Mouse (Mus musculus): ENCODE measurements around the gene Fcgr1. TPM values are rescaled to one million over a fixed set of nuclear protein-coding genes. Genes with fewer than 3 reads are reported as not detected.
"Not testable (repeated sequence)": the region's sequence is repeated elsewhere in the genome, so short reads cannot be mapped to it uniquely, and the experiment has no call there.

Fcgr1 gene
- polyA plus RNA-seq, 1 experiment from 2014 or later: 3.6 TPM

GRCm38 (mm10) chr3:96243921-96244572 lies 49.7 kb downstream of the Fcgr1 start:
- Histone ChIP-seq H3K27ac (peak overlapping the region; percentile 99), H3K36me3 (no peaks in the 10 kb centered on the region), H3K4me3 (peak overlapping the region; percentile 51), H3K9me3 (no peaks in the 10 kb centered on the region), H3K4me2 (peak overlapping the region; percentile 63), H3K9ac (peak overlapping the region; percentile 83; the same call in 1 of the 2 replicates), H3K27me3 (no peaks in the 10 kb centered on the region), H3K4me1 (peaks cover 36% of the 10 kb centered on the region)
- no peak for ATAC-seq (ENCODE audit: borderline replicate concordance, extremely low read depth, low FRiP score, low TSS enrichment)
- WGBS: 83% methylated on average over 7 of the region's 7 CpGs

DNA sequence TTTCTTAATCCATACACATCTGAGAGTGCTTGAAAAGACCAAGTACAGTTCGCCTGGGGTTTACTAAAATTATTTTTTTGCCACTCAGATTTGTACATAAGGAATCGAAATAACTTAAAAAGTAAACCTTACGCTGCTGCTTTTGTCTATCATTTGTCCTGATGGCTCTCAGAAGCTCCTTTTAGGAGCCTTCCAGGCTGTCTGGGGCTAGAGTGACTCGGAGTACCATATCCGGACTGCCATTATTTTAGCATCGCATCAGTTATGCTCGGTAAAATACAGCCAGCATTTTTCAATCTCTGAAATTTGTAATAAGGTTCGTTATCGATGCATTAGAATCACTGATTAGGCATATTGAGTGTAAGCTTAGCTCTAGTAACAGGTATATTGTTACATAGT lies 53.0 kb downstream of the Fcgr1 start:
- no peaks in the 10 kb centered on the region for H3K9me3 ChIP-seq
- H3K27ac ChIP-seq: peak overlapping the region; percentile 87
- 71% methylated on average over 9 of the region's 9 CpGs for WGBS
- ATAC-seq (ENCODE audit: borderline replicate concordance, extremely low read depth, low FRiP score, low TSS enrichment): no peak
- H3K4me1 ChIP-seq: peaks cover 46% of the 10 kb centered on the region
- H3K36me3 ChIP-seq: no peaks in the 10 kb centered on the region
- H3K4me3 ChIP-seq: peak overlapping the region; percentile 12; the same call in 1 of the 2 replicates
- peak overlapping the region; percentile 41 for H3K4me2 ChIP-seq
- peak overlapping the region; percentile 32 for H3K9ac ChIP-seq
- H3K27me3 ChIP-seq: no peaks in the 10 kb centered on the region

GRCm38 (mm10) chr3:96239949-96240798 lies 53.6 kb downstream of the Fcgr1 start, which contains the start of gene Hist2h2aa2:
Gene Hist2h2aa2, minus strand, starts transcription at chr3:96240276.
- H3K4me3 ChIP-seq: peak within 1 kb of the TSS; percentile 34
- not testable (repeated sequence) for H3K9me3 ChIP-seq, H3K36me3 ChIP-seq, H3K27me3 ChIP-seq
- H3K4me2 ChIP-seq: peak within 1 kb of the TSS; percentile 41
- ATAC-seq (ENCODE audit: borderline replicate concordance, extremely low read depth, low FRiP score, low TSS enrichment): peak; percentile 87
- 2% methylated on average over 26 of the region's 85 CpGs for WGBS
- H3K4me1 ChIP-seq: peaks cover 46% of the 10 kb centered on the region
- peak within 1 kb of the TSS; percentile 32 for H3K9ac ChIP-seq
- peak within 1 kb of the TSS; percentile 87 for H3K27ac ChIP-seq

DNA sequence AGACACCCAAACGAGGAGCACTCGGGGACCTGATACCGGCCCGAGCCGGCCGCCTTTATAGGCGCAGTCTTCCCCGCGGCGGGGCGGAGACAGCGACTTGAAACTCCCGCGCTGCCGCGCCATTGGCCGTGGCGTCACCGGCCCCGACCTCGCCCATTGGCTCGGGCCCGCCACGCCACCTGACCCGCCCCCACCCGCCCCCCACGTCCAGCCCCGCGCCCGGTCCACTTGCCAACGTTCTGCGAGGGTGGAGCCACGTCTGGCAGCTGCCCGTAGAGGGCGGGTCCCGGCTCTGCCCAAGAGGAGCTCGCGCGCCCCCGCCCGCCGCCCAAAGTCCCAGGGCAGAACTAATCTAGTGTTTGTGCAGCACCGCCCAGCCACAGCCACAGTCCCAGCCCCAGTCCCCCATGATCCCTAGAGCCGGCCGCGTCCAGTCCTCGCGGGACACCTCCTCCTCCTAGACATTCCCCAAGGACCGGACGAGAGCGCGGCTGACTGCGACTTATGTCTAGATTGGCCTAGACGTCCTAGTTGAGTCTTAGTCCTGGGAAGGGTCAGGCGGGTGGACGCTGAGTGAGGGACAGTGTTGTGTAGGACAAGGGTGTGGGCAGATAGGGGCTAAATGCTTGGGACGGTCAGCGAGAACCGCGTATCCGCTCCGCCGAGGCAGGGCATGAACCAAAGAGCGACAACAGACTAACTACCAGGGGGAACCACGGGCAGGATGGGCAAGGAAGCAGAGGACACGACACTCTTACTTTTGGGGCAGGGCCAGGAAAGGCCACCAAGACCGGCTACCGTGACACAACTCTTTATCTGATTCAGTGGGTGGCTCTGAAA lies 54.6 kb downstream of the Fcgr1 start, which contains the start of gene Hist2h3c2:
Gene Hist2h3c2 (minus strand): TSS at position 174 of the 840 bp plus-strand sequence.
- 1% methylated on average over 10 of the region's 68 CpGs for WGBS
- Histone ChIP-seq H3K9ac (peak within 1 kb of the TSS; percentile 51), H3K27ac (peak within 1 kb of the TSS; percentile 86), H3K4me3 (peak within 1 kb of the TSS; percentile 41), H3K4me1 (peaks cover 40% of the 10 kb centered on the region), H3K4me2 (peak within 1 kb of the TSS; percentile 66)
- peak; percentile 93 for ATAC-seq (ENCODE audit: borderline replicate concordance, extremely low read depth, low FRiP score, low TSS enrichment)
- not testable (repeated sequence) for H3K9me3 ChIP-seq, H3K36me3 ChIP-seq, H3K27me3 ChIP-seq

DNA sequence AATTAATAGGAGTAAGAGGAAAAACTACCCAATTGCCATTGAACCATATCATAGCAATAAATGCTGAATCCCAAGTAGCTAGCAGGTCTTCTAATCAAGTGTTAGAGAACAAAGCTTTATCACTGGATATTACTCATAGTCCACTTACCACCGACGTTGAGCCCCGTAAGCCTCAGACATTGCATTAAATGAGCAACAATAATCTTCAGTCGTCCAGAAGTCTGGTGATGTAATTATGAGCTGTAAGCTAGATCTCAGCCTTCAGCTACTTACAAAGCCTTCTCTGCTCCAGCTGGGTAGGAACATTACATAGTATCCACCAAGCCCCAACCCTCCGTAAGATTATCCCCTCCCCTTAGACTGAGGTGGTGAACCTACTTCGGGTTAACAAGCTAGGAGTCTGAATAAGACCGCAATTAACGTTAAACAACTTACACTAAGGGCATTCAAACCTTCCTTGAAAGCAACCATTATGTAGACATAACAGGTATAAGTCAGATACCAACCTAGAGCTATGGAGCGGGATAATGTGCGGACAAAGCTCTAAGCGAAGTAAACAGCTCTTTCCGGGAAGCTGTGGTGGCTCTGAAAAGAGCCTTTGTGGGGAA lies 55.8 kb downstream of the Fcgr1 start:
- no peaks in the 10 kb centered on the region for H3K9me3 ChIP-seq
- peaks cover 30% of the 10 kb centered on the region for H3K4me1 ChIP-seq
- peak overlapping the region; percentile 66 for H3K4me2 ChIP-seq
- peak overlapping the region; percentile 51 for H3K9ac ChIP-seq
- peak overlapping the region; percentile 70 for H3K27ac ChIP-seq
- H3K36me3 ChIP-seq: no peaks in the 10 kb centered on the region
- no peak for ATAC-seq (ENCODE audit: borderline replicate concordance, extremely low read depth, low FRiP score, low TSS enrichment)
- WGBS: under 1% methylated on average over 12 of the region's 12 CpGs
- peak overlapping the region; percentile 41 for H3K4me3 ChIP-seq
- no peaks in the 10 kb centered on the region for H3K27me3 ChIP-seq

GRCm38 (mm10) chr3:96237335-96237903 lies 56.4 kb downstream of the Fcgr1 start:
- Histone ChIP-seq H3K27me3 (no peaks in the 10 kb centered on the region), H3K36me3 (no peaks in the 10 kb centered on the region), H3K27ac (peak overlapping the region; percentile 70), H3K4me1 (peaks cover 30% of the 10 kb centered on the region), H3K4me2 (peak overlapping the region; percentile 66), H3K9ac (peak overlapping the region; percentile 51), H3K4me3 (peak overlapping the region; percentile 41), H3K9me3 (no peaks in the 10 kb centered on the region)
- ATAC-seq (ENCODE audit: borderline replicate concordance, extremely low read depth, low FRiP score, low TSS enrichment): no peak
- 10% methylated on average over 7 of the region's 7 CpGs for WGBS

DNA sequence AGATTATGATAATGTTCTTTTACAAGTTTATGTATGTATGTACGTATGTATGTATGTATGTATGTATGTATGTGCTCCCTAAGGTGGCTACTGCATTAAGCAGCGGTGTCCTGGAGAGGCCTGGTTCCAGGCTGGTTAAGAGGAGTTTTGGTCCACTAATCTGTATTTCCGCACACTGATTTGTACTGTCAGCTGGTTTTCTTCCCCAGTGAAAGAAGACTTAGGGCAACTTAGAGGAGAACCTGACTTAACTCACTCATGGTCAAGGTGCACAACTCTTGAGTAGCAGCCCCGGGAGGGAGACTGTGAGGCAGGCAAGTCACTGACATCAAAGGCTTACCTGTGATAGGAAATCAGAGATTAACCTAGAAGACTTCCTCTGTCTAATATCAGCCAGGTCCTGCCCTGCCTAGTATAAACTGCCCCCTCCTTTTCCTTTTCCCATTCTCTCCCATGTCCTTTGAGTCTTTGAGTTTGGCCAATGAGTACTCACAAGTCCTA lies 56.9 kb downstream of the Fcgr1 start:
- Histone ChIP-seq H3K36me3 (no peaks in the 10 kb centered on the region), H3K4me3 (peak overlapping the region; percentile 41), H3K4me1 (peaks cover 30% of the 10 kb centered on the region), H3K9me3 (no peaks in the 10 kb centered on the region), H3K9ac (peak overlapping the region; percentile 51), H3K27me3 (no peaks in the 10 kb centered on the region), H3K27ac (peak overlapping the region; percentile 70), H3K4me2 (peak overlapping the region; percentile 66)
- WGBS: 60% methylated on average over 4 of the region's 4 CpGs
- ATAC-seq (ENCODE audit: borderline replicate concordance, extremely low read depth, low FRiP score, low TSS enrichment): no peak

DNA sequence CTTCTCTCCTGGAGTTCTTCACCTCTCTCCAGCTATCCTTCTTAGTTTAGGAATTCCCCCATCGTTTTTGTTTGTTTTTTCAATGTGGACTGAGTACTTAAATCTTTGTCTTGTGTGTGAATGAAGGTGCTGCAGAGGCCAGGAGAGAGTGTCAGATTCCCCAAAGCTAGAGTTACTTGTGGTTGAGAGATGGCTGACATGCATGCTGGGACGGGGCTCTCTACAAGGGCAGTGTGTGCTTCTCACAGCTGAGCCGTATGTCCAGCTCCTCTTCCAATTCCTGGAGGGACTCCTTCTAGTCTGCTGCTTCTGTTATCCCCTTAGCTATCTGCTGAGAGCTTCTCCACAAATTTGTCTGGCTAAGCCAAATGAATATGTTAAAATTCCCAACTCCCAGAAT lies 57.9 kb downstream of the Fcgr1 start:
- H3K9me3 ChIP-seq: no peaks in the 10 kb centered on the region
- no peak overlapping the region for H3K4me2 ChIP-seq
- H3K4me3 ChIP-seq: no peak overlapping the region
- peaks cover 30% of the 10 kb centered on the region for H3K4me1 ChIP-seq
- no peaks in the 10 kb centered on the region for H3K36me3 ChIP-seq
- no peaks in the 10 kb centered on the region for H3K27me3 ChIP-seq
- no peak for ATAC-seq (ENCODE audit: borderline replicate concordance, extremely low read depth, low FRiP score, low TSS enrichment)
- WGBS: 30% methylated on average over 3 of the region's 3 CpGs
- no peak overlapping the region for H3K27ac ChIP-seq
- no peak overlapping the region for H3K9ac ChIP-seq

DNA sequence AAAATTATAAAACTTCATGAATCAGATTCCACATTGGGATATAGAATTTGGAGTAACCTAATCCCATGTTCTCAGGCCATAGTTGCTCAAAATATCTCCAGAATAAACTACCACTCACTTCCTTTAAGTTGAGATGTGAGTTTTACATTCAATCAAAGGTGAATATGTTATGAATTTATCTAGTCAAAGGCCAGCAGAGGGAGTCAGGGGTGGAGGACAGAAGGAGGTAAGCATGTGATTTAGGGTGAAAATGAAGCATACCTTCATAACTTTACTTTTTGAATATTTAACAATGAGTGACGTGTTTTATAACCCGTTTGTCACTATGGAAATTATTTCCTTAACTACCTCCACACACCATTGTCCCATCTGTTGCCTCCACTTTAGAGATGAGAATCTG lies 58.9 kb downstream of the Fcgr1 start:
- Histone ChIP-seq H3K4me1 (peaks cover 28% of the 10 kb centered on the region), H3K4me3 (no peak overlapping the region), H3K36me3 (no peaks in the 10 kb centered on the region), H3K9ac (no peak overlapping the region), H3K4me2 (no peak overlapping the region), H3K27ac (no peak overlapping the region), H3K27me3 (no peaks in the 10 kb centered on the region), H3K9me3 (no peaks in the 10 kb centered on the region)
- ATAC-seq (ENCODE audit: borderline replicate concordance, extremely low read depth, low FRiP score, low TSS enrichment): no peak
- 94% methylated on average over 2 of the region's 2 CpGs for WGBS

Data from lung, embryonic 15.5 days (tissue).